Mouse (Mus musculus) embryonic facial prominence, embryonic 11.5 days (tissue): ENCODE data around the gene Ltbp3. TPM values are rescaled to one million over a fixed set of nuclear protein-coding genes. Genes with fewer than 3 reads are reported as not detected.

Experiments used
- ATAC-seq: fragments of 200-750 bp; cut with Nextera tagmentation; replicated peaks from 2 replicates; pipeline ENCODE4 v1.8.0; 2017; ENCODE audit warnings: low read depth; ENCODE audit not compliant: insufficient number of reproducible peaks, low FRiP score, low TSS enrichment
- DNase-seq: peaks from one replicate; pipeline ENCODE4 v3.0.0-alpha.2; 2015; ENCODE audit warnings: low spot score
- H3K27ac ChIP-seq: fragments of 300-500 bp; sonication (generic); replicated peaks from 2 replicates; pipeline ENCODE4 v1.5.1; 2014; ENCODE audit warnings: mild to moderate bottlenecking, low read depth, low read length, control low read depth
- H3K27me3 ChIP-seq: fragments of 300-500 bp; sonication (generic); 2 replicates; pipeline ENCODE4 v1.6.1; 2014; ENCODE audit warnings: mild to moderate bottlenecking, low read length, moderate library complexity, mixed read lengths; ENCODE audit not compliant: control insufficient read depth, insufficient read depth
- H3K36me3 ChIP-seq: fragments of 300-500 bp; sonication (generic); replicated peaks from 2 replicates; pipeline ENCODE4 v1.6.1; 2014; ENCODE audit warnings: low read depth, mild to moderate bottlenecking, low read length, moderate library complexity, mixed read lengths; ENCODE audit not compliant: control insufficient read depth, insufficient read depth
- H3K4me1 ChIP-seq: fragments of 300-500 bp; sonication (generic); 2 replicates; pipeline ENCODE4 v1.6.1; 2014; ENCODE audit warnings: low read length, mixed read lengths; ENCODE audit not compliant: control insufficient read depth, insufficient read depth
- H3K4me2 ChIP-seq: fragments of 300-500 bp; sonication (generic); 2 replicates; pipeline ENCODE4 v1.6.1; 2014; ENCODE audit warnings: low read depth, mild to moderate bottlenecking, control low read depth, low read length, moderate library complexity
- H3K4me3 ChIP-seq: fragments of 300-500 bp; sonication (generic); 2 replicates; pipeline ENCODE4 v1.5.1; 2014; ENCODE audit warnings: low read depth, low read length, control low read depth
- H3K9ac ChIP-seq: fragments of 300-500 bp; sonication (generic); replicated peaks from 2 replicates; pipeline ENCODE4 v1.6.1; 2014; ENCODE audit warnings: mild to moderate bottlenecking, control low read depth, low read length
- H3K9me3 ChIP-seq: fragments of 300-500 bp; sonication (generic); replicated peaks from 2 replicates; pipeline ENCODE4 v1.6.1; 2016; ENCODE audit warnings: mild to moderate bottlenecking, low read length, inconsistent platforms, mixed read lengths; ENCODE audit not compliant: control insufficient read depth
- WGBS: fragments of 180-500 bp; shearing (Covaris S2); extraction: QIAGEN DNeasy Blood & Tissue Kit; methylation state at CpG from one replicate; pipeline ENCODE4 v1.1.7; 2014; 5-methylcytosine and 5-hydroxymethylcytosine counted together
- polyA plus RNA-seq: library from polyadenylated mRNA; unstranded; fragments of >200 nt; fragmentation: Nextera tagmentation; extraction: Ambion mirVana; gene quantifications from 2 replicates; pipeline ENCODE4 v1.2.1, GENCODE M21; 2014

Ltbp3 gene
- polyA plus RNA-seq, 1 experiment from 2014 or later = 5.9 TPM

DNA sequence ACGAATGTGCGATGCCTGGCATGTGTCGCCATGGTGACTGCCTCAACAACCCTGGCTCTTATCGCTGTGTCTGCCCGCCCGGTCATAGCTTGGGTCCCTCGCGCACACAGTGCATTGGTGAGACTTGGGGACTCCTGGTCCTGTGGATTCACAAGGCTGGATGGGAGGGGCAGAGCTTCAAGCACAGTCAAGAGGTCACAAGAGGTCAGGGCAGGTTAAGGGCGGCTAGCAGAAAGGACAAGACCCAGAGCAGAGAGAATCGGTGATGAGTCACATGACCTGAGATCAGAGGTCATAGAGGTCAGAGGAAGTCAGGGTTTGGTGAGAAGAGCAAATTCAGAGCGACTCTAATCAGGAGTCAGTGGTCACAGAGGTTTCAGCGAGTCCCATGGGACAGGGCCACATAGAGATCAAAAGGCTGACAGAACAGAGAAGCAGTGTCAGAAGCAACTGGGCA lies 6.2 kb downstream of the Ltbp3 start:
- no peak overlapping the region for H3K4me3 ChIP-seq
- 24% methylated on average over 12 of the region's 12 CpGs for WGBS
- H3K27ac ChIP-seq = no peak overlapping the region
- no peak overlapping the region for H3K4me2 ChIP-seq
- no peak overlapping the region for H3K9ac ChIP-seq
- H3K36me3 ChIP-seq = no peaks in the 10 kb centered on the region
- DNase-seq (no peak), ATAC-seq (no peak)
- H3K9me3 ChIP-seq = no peaks in the 10 kb centered on the region
- peaks cover 19% of the 10 kb centered on the region for H3K4me1 ChIP-seq
- peaks cover 40% of the 10 kb centered on the region for H3K27me3 ChIP-seq

DNA sequence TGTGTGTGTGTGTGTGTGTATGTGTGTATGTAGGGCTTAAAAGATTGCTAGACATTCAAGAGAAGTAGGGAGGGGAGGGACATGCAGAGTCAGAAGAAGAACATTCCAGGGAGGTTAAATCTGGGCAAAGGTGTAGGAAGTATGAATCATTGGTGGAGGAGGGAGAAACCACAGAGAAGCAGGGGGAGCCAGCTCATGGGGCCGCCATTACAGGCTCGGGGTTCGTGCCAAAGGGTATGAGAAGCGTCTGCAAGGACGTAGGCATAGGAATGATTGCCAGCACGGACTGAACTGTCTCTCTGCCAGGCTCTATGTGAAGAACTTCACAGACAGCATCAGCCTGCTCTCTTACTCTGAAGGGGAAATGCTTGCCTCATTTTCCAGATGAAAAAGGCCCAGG lies 8.8 kb downstream of the Ltbp3 start:
- Histone ChIP-seq H3K9me3 (no peaks in the 10 kb centered on the region), H3K4me3 (no peak overlapping the region), H3K27ac (no peak overlapping the region), H3K4me2 (no peak overlapping the region), H3K9ac (no peak overlapping the region), H3K36me3 (no peaks in the 10 kb centered on the region), H3K4me1 (peaks cover 17% of the 10 kb centered on the region), H3K27me3 (peaks cover 36% of the 10 kb centered on the region)
- DNase-seq = no peak
- 78% methylated on average over 6 of the region's 6 CpGs for WGBS
- ATAC-seq = no peak

DNA sequence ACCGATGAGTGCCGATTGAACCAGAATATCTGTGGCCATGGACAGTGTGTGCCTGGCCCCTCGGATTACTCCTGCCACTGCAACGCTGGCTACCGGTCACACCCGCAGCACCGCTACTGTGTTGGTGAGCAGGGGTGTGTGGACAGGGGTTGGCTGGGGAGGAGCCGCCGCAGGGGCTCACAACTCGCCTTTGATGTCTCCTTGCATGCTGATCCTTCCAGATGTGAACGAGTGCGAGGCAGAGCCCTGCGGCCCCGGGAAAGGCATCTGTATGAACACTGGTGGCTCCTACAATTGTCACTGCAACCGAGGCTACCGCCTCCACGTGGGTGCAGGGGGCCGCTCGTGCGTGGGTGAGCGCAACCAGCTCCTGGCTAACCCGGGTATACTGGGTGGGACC lies 10.2 kb downstream of the Ltbp3 start:
- Histone ChIP-seq H3K4me3 (no peak overlapping the region), H3K4me2 (peak overlapping the region; percentile 13; the same call in 1 of the 2 replicates), H3K27ac (no peak overlapping the region), H3K4me1 (peaks cover 13% of the 10 kb centered on the region), H3K27me3 (peaks cover 35% of the 10 kb centered on the region), H3K9me3 (no peaks in the 10 kb centered on the region), H3K36me3 (no peaks in the 10 kb centered on the region), H3K9ac (no peak overlapping the region)
- DNase-seq (peak; percentile 41), ATAC-seq (no peak)
- 6% methylated on average over 22 of the region's 22 CpGs for WGBS

DNA sequence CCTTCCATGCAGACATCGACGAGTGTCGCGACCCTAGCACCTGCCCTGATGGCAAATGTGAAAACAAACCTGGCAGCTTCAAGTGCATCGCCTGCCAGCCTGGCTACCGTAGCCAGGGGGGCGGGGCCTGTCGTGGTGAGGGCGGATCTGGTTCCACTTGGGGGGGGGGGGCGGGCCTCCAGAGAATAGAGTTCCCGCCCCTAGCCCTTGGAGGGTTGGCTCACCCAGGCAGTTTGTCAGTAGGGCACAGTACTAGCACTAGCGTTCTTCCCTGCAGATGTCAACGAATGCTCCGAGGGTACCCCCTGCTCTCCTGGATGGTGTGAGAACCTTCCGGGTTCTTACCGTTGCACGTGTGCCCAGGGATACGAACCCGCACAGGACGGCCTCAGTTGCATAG lies 11.0 kb downstream of the Ltbp3 start:
- no peak for ATAC-seq
- no peak overlapping the region; the same call in 1 of the 2 replicates for H3K4me3 ChIP-seq

DNA sequence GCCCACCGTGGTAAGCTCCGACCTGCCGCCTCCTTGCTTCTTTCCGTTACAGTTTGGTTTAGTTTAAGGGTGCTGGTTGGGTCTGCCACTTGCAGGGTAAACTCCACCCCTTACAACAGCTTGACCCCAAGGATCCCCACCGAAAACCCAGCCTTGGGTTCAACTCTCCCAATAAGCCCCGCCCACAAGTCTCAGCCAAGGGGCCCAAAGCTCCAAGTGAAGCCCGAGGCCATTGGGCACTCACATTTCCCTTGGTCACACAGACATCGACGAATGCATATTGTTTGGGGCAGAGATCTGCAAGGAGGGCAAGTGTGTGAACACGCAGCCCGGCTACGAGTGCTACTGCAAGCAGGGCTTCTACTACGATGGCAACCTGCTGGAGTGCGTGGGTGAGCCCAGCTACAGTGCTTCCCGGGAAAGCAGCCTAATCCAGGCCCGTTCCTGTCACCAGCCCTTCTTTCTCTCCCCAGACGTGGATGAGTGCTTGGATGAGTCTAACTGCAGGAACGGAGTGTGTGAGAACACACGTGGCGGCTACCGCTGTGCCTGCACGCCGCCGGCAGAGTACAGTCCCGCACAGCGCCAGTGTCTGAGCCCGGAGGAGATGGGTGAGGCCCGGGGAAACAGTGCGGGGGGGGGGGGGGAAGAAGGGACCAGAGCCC lies 15.7 kb downstream of the Ltbp3 start:
- peak overlapping the region; percentile 14; the same call in 1 of the 2 replicates for H3K4me3 ChIP-seq
- H3K4me2 ChIP-seq = peak overlapping the region; percentile 43
- 10% methylated on average over 28 of the region's 29 CpGs for WGBS
- peaks cover 17% of the 10 kb centered on the region for H3K4me1 ChIP-seq
- ATAC-seq = peak; percentile 42; the same call in 1 of the 2 replicates
- peaks cover 25% of the 10 kb centered on the region for H3K27me3 ChIP-seq
- no peaks in the 10 kb centered on the region for H3K9me3 ChIP-seq
- no peak overlapping the region for H3K27ac ChIP-seq
- peak overlapping the region; percentile 23 for H3K9ac ChIP-seq
- peaks cover 12% of the 10 kb centered on the region for H3K36me3 ChIP-seq
- DNase-seq = peak; percentile 17

More for the DNA sequence above, 11.0 kb downstream of the Ltbp3 start:
- Histone ChIP-seq H3K4me1 (peaks cover 13% of the 10 kb centered on the region), H3K4me2 (peak overlapping the region; percentile 19; the same call in 1 of the 2 replicates), H3K9ac (no peak overlapping the region), H3K9me3 (no peaks in the 10 kb centered on the region), H3K27me3 (peaks cover 35% of the 10 kb centered on the region), H3K27ac (no peak overlapping the region), H3K36me3 (no peaks in the 10 kb centered on the region)
- whole genome bisulfite sequencing = 5% methylated on average over 20 of the region's 20 CpGs
- peak; percentile 42 for DNase-seq

DNA sequence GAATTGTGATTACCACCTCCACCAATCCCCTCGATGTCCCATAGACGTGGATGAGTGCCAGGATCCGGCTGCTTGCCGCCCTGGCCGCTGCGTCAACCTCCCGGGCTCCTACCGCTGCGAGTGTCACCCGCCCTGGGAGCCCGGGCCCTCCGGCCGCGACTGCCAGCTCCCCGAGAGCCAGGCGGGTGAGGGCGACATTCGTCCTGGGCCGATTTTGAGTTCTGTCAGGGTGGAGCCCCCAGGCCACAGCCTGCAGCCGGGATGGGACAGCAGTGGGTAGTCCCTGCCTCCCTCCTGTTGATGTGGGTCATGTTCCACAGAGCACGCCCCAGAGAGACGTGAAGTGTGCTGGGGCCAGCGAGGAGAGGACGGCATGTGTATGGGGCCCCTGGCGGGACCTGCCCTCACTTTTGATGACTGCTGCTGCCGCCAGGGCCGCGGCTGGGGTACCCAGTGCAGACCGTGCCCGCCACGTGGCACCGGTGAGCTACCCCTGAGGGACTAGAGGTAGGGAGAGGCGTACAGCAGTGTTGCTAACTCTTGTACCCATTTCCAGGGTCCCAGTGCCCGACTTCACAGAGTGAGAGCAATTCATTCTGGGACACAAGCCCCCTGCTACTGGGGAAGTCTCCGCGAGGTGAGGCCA lies 16.4 kb downstream of the Ltbp3 start:
- no peaks in the 10 kb centered on the region for H3K9me3 ChIP-seq
- ATAC-seq (0 out of 2 replicates have a peak, but pooled peaks have one; percentile 37), DNase-seq (no peak)
- H3K27me3 ChIP-seq = peaks cover 20% of the 10 kb centered on the region
- no peak overlapping the region for H3K27ac ChIP-seq
- 12% methylated on average over 36 of the region's 36 CpGs for WGBS
- peaks cover 12% of the 10 kb centered on the region for H3K4me1 ChIP-seq
- H3K9ac ChIP-seq = peak overlapping the region; percentile 23
- H3K36me3 ChIP-seq = peaks cover 14% of the 10 kb centered on the region
- peak overlapping the region; percentile 14; the same call in 1 of the 2 replicates for H3K4me3 ChIP-seq
- peak overlapping the region; percentile 43 for H3K4me2 ChIP-seq

DNA sequence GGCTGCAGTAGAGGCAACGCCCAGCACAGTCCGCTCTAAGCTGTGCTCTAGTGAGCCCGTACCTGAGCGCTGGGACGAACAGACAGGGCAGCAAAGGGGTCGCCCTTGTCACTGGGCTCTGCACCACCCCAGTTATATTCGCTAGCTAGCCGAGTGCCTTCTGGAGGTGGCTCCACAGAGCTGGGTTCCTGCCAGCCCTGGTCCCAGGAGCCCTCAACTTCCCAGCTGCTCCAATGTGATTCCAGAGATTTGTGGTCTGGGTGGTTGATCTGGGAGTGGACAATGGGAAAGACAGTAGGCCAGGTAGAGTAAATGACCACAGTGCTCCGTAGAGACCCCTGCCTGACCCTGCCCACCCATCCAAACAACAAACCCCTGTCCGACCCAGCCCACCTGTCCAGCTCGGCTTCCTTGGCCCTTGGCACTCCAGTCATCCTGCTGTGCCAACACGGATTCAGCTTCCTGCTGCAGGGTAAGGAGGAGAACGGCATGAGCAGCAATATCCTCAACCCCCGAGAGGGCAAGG lies 18.2 kb downstream of the Ltbp3 start:
- no peak for DNase-seq
- no peak for ATAC-seq
- peaks cover 20% of the 10 kb centered on the region for H3K27me3 ChIP-seq
- H3K36me3 ChIP-seq = peaks cover 18% of the 10 kb centered on the region
- peaks cover 12% of the 10 kb centered on the region for H3K4me1 ChIP-seq
- WGBS = 90% methylated on average over 14 of the region's 14 CpGs
- H3K4me3 ChIP-seq = no peak overlapping the region
- H3K9me3 ChIP-seq = no peaks in the 10 kb centered on the region
- no peak overlapping the region for H3K27ac ChIP-seq
- no peak overlapping the region for H3K4me2 ChIP-seq
- no peak overlapping the region for H3K9ac ChIP-seq

DNA sequence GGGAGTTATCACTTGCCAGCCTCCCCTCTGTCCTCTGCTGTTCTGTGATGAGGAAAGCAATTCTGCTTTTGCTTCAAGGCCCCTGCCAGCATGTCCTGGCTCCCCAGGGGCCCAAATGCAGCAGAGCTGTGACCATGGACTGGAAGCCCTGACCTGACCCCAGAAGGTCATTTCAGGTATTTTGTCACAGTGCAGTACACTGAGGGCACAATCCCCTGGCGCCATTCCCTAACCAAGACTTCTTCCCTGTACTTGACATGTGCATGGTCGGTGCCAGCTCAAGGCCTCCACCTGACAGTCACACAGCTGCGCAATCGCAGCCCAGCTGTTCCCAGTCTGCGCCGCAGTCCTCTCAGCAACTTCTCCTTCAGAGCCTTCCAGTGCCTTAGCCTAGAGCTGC lies 22.5 kb downstream of the Ltbp3 start:
- DNase-seq = no peak
- no peak overlapping the region for H3K9ac ChIP-seq

More for the DNA sequence above, 22.5 kb downstream of the Ltbp3 start:
- 96% methylated on average over 6 of the region's 6 CpGs for WGBS
- H3K4me2 ChIP-seq = no peak overlapping the region
- ATAC-seq = no peak
- H3K4me1 ChIP-seq = no peaks in the 10 kb centered on the region
- H3K4me3 ChIP-seq = no peak overlapping the region
- no peak overlapping the region for H3K27ac ChIP-seq
- H3K27me3 ChIP-seq = no peaks in the 10 kb centered on the region
- H3K9me3 ChIP-seq = no peaks in the 10 kb centered on the region
- peaks cover 17% of the 10 kb centered on the region for H3K36me3 ChIP-seq
